Comparison of ENCODE assay signal across 28 mouse cellular contexts in the genomic region with DNA sequence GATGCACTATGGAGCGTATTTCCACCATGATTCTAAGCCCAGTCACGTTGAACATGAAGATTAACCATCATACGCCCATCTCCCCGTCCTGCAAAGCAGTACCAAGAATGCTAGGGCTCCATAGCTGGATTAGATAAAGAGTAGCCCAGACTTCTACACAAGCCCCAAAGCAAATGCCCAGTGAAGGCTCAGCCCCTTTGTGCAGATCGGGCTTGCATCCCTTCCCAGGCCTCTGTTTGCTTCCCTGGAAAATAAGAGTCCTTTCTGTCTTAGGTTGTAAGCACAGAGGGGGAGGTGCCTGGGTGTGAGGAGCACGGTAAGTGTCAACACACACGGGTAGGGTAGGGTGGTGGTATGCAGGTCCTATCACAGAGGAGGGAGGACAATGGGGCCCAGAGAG. TPM values are rescaled to one million over a fixed set of nuclear protein-coding genes. Genes with fewer than 3 reads are reported as not detected.
"Had no signal": no experiment of that assay in that cellular context is flagged by ENCODE, and none has a peak within 500 bp of the region (broad histone marks: within the 10 kb centered on the region; RNA-seq: fewer than 3 reads in every experiment).

No protein-coding gene starts in this region.

- H3K4me3 ChIP-seq: heart, embryonic 13.5 days; heart, embryonic 15.5 days; hindbrain, embryonic 13.5 days; hindbrain, embryonic 15.5 days; kidney, embryonic 15.5 days; layer of hippocampus, adult 2 months; left cerebral cortex, adult 2 months; limb, embryonic 10.5 days; limb, embryonic 12.5 days; liver, embryonic 12.5 days had no signal

- H3K36me3 ChIP-seq: heart, embryonic 13.5 days; heart, embryonic 15.5 days; hindbrain, embryonic 13.5 days; hindbrain, embryonic 15.5 days; kidney, embryonic 15.5 days; limb, embryonic 10.5 days; limb, embryonic 12.5 days; liver, embryonic 12.5 days had no signal

- H3K4me1 ChIP-seq: hindbrain, embryonic 13.5 days; hindbrain, embryonic 15.5 days; kidney, embryonic 15.5 days; limb, embryonic 12.5 days had no signal

- H3K27me3 ChIP-seq: heart, embryonic 13.5 days; heart, embryonic 15.5 days; hindbrain, embryonic 13.5 days; hindbrain, embryonic 15.5 days; kidney, embryonic 15.5 days; limb, embryonic 12.5 days had no signal

- H3K9ac ChIP-seq: heart, embryonic 13.5 days; heart, embryonic 15.5 days; hindbrain, embryonic 13.5 days; hindbrain, embryonic 15.5 days; kidney, embryonic 15.5 days; limb, embryonic 12.5 days; liver, embryonic 12.5 days; liver, embryonic 14.5 days had no signal

- DNase-seq: gastrocnemius, postnatal 14 days; gastrocnemius, postnatal 36 days; heart, adult 18-20 months; heart, postnatal 14 days; kidney, adult 11 months; kidney, adult 2 months; kidney, adult 9 months; kidney, postnatal 14 days; kidney, postnatal 4 days; liver; lung, adult 2 months had no signal

- H3K27ac ChIP-seq: heart, embryonic 13.5 days; heart, embryonic 15.5 days; hindbrain, embryonic 13.5 days; hindbrain, embryonic 15.5 days; hindbrain, postnatal 0 days; kidney, embryonic 15.5 days; kidney, postnatal 0 days; layer of hippocampus, adult 2 months; left cerebral cortex, adult 2 months; limb, embryonic 10.5 days; limb, embryonic 12.5 days; liver, embryonic 12.5 days; liver, embryonic 14.5 days had no signal

- H3K9me3 ChIP-seq: hindbrain, embryonic 15.5 days; kidney, embryonic 15.5 days; limb, embryonic 10.5 days had no signal

RNA-seq across cellular contexts. Expression of a gene that starts 38.2 kb away (rescaled TPM):
- total RNA-seq: hematopoietic stem cell, adult 5-6 weeks; layer of hippocampus, adult 2 months; layer of hippocampus, postnatal 10 days; layer of hippocampus, postnatal 25 days had no signal
- polyA plus RNA-seq: hindbrain, embryonic 11.5 days; hindbrain, embryonic 13.5 days; hindbrain, embryonic 15.5 days; limb, embryonic 10.5 days; limb, embryonic 12.5 days had no signal
